Comparison of ENCODE assay signal across 14 mouse cellular contexts in genomic region chr3:102205458-102205830, GRCm38 (mm10). TPM values are rescaled to one million over a fixed set of nuclear protein-coding genes. Genes with fewer than 3 reads are reported as not detected.
DNase-seq lines count a peak whose midpoint lies in the region; ATAC-seq and TF ChIP-seq lines count a peak whose summit lies in the region.
"Had no signal": no experiment of that assay in that cellular context is flagged by ENCODE, and none has a peak within 500 bp of the region (broad histone marks: within the 10 kb centered on the region; RNA-seq: fewer than 3 reads in every experiment).

No protein-coding gene starts in this region.

- no peaks in the 10 kb centered on the region; the same call in 1 of the 2 replicates for H3K4me1 ChIP-seq in heart, postnatal 0 days (ENCODE audit: control insufficient read depth, insufficient read depth)
- peaks cover 17% of the 10 kb centered on the region for H3K4me1 ChIP-seq in embryonic facial prominence, embryonic 15.5 days
- no peaks in the 10 kb centered on the region for H3K4me1 ChIP-seq in intestine, postnatal 0 days (replicated peaks; ENCODE audit: control insufficient read depth, insufficient read depth, low read length)
- peaks cover 43% of the 10 kb centered on the region for H3K4me1 ChIP-seq in neural tube, embryonic 13.5 days (replicated peaks)

- TF ChIP-seq EP300 in heart, postnatal 0 days (IDR thresholded peaks at IDR 0.05; ENCODE audit: low read depth): no peak

- H3K4me3 ChIP-seq in heart, postnatal 0 days (ENCODE audit: low read depth, low read length): peak overlapping the region; percentile 58; the same call in 1 of the 2 replicates
- peak overlapping the region; percentile 66 for H3K4me3 ChIP-seq in embryonic facial prominence, embryonic 15.5 days (replicated peaks)
- no peak overlapping the region for H3K4me3 ChIP-seq in intestine, postnatal 0 days (ENCODE audit: low read depth, low read length)
- H3K4me3 ChIP-seq in neural tube, embryonic 13.5 days: 0 out of 2 replicates have a peak overlapping the region, but pooled peaks have one; percentile 51
- H3K4me3 ChIP-seq: erythroblast, embryonic 14.5 days had no signal

- no peak for ATAC-seq in heart, postnatal 0 days (ENCODE audit: insufficient read depth, low read depth)
- no peak for ATAC-seq in embryonic facial prominence, embryonic 15.5 days (ENCODE audit: insufficient number of reproducible peaks, low FRiP score, low TSS enrichment, low read depth)
- no peak for ATAC-seq in intestine, postnatal 0 days
- ATAC-seq in neural tube, embryonic 13.5 days (ENCODE audit: low read depth): no peak
- ATAC-seq in megakaryocyte-erythroid progenitor cell, adult 5-6 weeks (replicated peaks; ENCODE audit: low FRiP score, low TSS enrichment, poor library complexity, severe bottlenecking): no peak

- H3K9me3 ChIP-seq in heart, postnatal 0 days (replicated peaks; ENCODE audit: control insufficient read depth, low read length): no peaks in the 10 kb centered on the region
- no peaks in the 10 kb centered on the region for H3K9me3 ChIP-seq in embryonic facial prominence, embryonic 15.5 days (replicated peaks)
- no peaks in the 10 kb centered on the region for H3K9me3 ChIP-seq in intestine, postnatal 0 days (ENCODE audit: control insufficient read depth)
- H3K9me3 ChIP-seq in neural tube, embryonic 13.5 days: no peaks in the 10 kb centered on the region

- H3K9ac ChIP-seq in heart, postnatal 0 days (replicated peaks; ENCODE audit: low read depth, low read length): no peak overlapping the region
- H3K9ac ChIP-seq in embryonic facial prominence, embryonic 15.5 days: no peak overlapping the region
- H3K9ac ChIP-seq in intestine, postnatal 0 days (ENCODE audit: low read depth, low read length): no peak overlapping the region
- H3K9ac ChIP-seq in neural tube, embryonic 13.5 days: no peak overlapping the region

- TF ChIP-seq CTCF in heart, postnatal 0 days (IDR thresholded peaks at IDR 0.05; ENCODE audit: low read depth): no peak
- TF ChIP-seq CTCF in intestine, postnatal 0 days (IDR thresholded peaks at IDR 0.05; ENCODE audit: low read depth): no peak

- no peaks in the 10 kb centered on the region for H3K36me3 ChIP-seq in heart, postnatal 0 days (replicated peaks; ENCODE audit: control insufficient read depth, insufficient read depth, low read length)
- no peaks in the 10 kb centered on the region for H3K36me3 ChIP-seq in embryonic facial prominence, embryonic 15.5 days
- no peaks in the 10 kb centered on the region for H3K36me3 ChIP-seq in intestine, postnatal 0 days (ENCODE audit: control insufficient read depth, insufficient read depth)
- H3K36me3 ChIP-seq in neural tube, embryonic 13.5 days: no peaks in the 10 kb centered on the region

- H3K27ac ChIP-seq in heart, postnatal 0 days (ENCODE audit: low read depth): no peak overlapping the region
- H3K27ac ChIP-seq in embryonic facial prominence, embryonic 15.5 days (replicated peaks): 0 out of 2 replicates have a peak overlapping the region, but pooled peaks have one; percentile 11
- no peak overlapping the region for H3K27ac ChIP-seq in intestine, postnatal 0 days (ENCODE audit: low read depth, low read length)
- 0 out of 2 replicates have a peak overlapping the region, but pooled peaks have one; percentile 15 for H3K27ac ChIP-seq in neural tube, embryonic 13.5 days (replicated peaks)

- no peak for DNase-seq in heart, postnatal 0 days (ENCODE audit: low spot score)
- DNase-seq in heart, postnatal 4 days: no peak
- no peak for DNase-seq in urinary bladder, adult 2 months (ENCODE audit: low spot score)
- DNase-seq in spleen, postnatal 14 days (ENCODE audit: low spot score in 2 of 2): no peak
- DNase-seq: adrenal gland, postnatal 36 days; kidney, adult 11 months; lung, adult 2 months; thymus, postnatal 36 days had no signal

- no peaks in the 10 kb centered on the region for H3K27me3 ChIP-seq in heart, postnatal 0 days (ENCODE audit: control insufficient read depth, insufficient read depth, low read length)
- no peaks in the 10 kb centered on the region for H3K27me3 ChIP-seq in embryonic facial prominence, embryonic 15.5 days
- peaks cover 7% of the 10 kb centered on the region; the same call in 1 of the 2 replicates for H3K27me3 ChIP-seq in intestine, postnatal 0 days (replicated peaks; ENCODE audit: control insufficient read depth, insufficient read depth, low read length)
- peaks cover 59% of the 10 kb centered on the region for H3K27me3 ChIP-seq in neural tube, embryonic 13.5 days
- H3K27me3 ChIP-seq: CH12.LX had no signal

- 29% methylated on average over 7 of the region's 7 CpGs for WGBS in heart, postnatal 0 days
- WGBS in embryonic facial prominence, embryonic 15.5 days: 7% methylated on average over 7 of the region's 7 CpGs
- WGBS in intestine, postnatal 0 days: 26% methylated on average over 7 of the region's 7 CpGs
- WGBS in neural tube, embryonic 13.5 days: 1% methylated on average over 7 of the region's 7 CpGs

- peak overlapping the region; percentile 85 for H3K4me2 ChIP-seq in heart, postnatal 0 days (ENCODE audit: low read depth, low read length)
- peak overlapping the region; percentile 87 for H3K4me2 ChIP-seq in embryonic facial prominence, embryonic 15.5 days (replicated peaks)
- peak overlapping the region; percentile 96; the same call in 1 of the 2 replicates for H3K4me2 ChIP-seq in intestine, postnatal 0 days (replicated peaks; ENCODE audit: low read depth)
- peak overlapping the region; percentile 81 for H3K4me2 ChIP-seq in neural tube, embryonic 13.5 days

RNA-seq across cellular contexts. Expression of gene Vangl1, which starts 1.0 kb away (rescaled TPM):
- total RNA-seq in heart, postnatal 0 days (2014; rRNA removed; ENCODE audit: low replicate concordance): 25.5 and 37.5 TPM in 2 replicates
- 10.8 and 12.4 TPM in 2 replicates for polyA plus RNA-seq in heart, postnatal 0 days (2015; fragmentation: Nextera tagmentation; extraction: Ambion mirVana)
- total RNA-seq in heart, postnatal 4 days (2021): 10 to 100 TPM; 35.7 to 37.3 TPM
- polyA plus RNA-seq in embryonic facial prominence, embryonic 15.5 days (2015; fragmentation: Nextera tagmentation; extraction: Ambion mirVana): 19.2 and 23.1 TPM in 2 replicates
- 7.2 and 7.4 TPM in 2 replicates for polyA plus RNA-seq in intestine, postnatal 0 days (2015; fragmentation: Nextera tagmentation; extraction: Ambion mirVana)
- polyA plus RNA-seq in neural tube, embryonic 13.5 days (2015; fragmentation: Nextera tagmentation; extraction: Ambion mirVana): 10.5 and 11.0 TPM in 2 replicates
- polyA plus RNA-seq in urinary bladder, adult 2 months (2012; rRNA removed): 22.2 and 30.7 TPM in 2 replicates
- 3.3 and 3.4 TPM in 2 replicates for total RNA-seq in megakaryocyte-erythroid progenitor cell, adult 5-6 weeks (2014; fragmentation: Nextera tagmentation)
- 1.5 and 6.1 TPM in 2 replicates for total RNA-seq in megakaryocyte-erythroid progenitor cell, adult 5-6 weeks (2017)
- total RNA-seq: CH12.LX had no signal

Comparison
In these comparisons a context has a peak if more than half of its experiments do, and no peak if none do; other contexts are left out.
1. H3K27ac ChIP-seq: peak in embryonic facial prominence, embryonic 15.5 days (single experiment) and neural tube, embryonic 13.5 days (single experiment); none in heart, postnatal 0 days (single experiment) and intestine, postnatal 0 days (single experiment).
2. Peak in every context shown above with its lines, with median percentiles within 50 percentile points of each other: H3K4me2 ChIP-seq.